Mouse (Mus musculus): ENCODE data around the gene Stim2. TPM values are rescaled to one million over a fixed set of nuclear protein-coding genes. Genes with fewer than 3 reads are reported as not detected.

The Stim2 gene
- polyA plus RNA-seq, 1 experiment from 2014 or later: 13.6 TPM

DNA sequence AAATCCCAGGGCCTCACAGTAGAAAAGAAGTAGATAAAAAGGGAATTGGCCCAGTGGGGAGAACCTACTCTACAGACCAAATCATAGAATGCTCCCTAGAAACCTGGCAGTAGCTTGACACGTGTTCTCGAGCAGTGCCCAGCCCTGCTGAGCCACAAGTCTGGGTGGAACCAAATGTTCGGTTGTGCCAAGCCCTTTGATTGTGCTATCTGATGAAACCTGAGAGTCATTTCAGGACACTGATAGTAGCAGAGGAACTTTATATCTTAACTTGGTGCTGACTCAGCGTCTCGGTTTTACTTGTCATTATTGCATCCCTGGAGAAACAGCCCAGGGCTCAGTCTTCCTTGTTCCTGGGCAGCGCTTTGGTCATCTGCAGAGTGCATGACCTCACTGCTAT lies 61.7 kb downstream of the Stim2 start:
- 94% methylated on average over 6 of the region's 6 CpGs for WGBS

DNA sequence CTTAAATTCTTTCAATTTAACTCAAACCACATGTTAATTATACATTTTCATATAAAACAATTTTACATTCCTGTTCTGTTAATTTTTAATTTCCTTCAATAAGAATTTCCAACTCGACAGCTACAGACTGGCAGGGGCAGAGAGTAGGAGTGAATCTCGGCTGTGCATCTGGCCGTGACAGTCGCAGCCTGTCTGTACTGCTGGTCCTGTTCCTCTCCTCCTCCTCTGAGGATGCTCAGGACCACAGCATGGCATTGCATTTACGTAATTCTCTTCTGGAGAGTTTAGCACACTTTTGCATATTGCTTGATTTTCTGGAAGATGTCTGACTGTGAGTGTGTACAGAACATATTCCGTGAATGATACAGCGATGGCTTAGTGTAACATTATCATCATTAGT lies 63.8 kb downstream of the Stim2 start:
- Histone ChIP-seq H3K27me3 (ENCODE audit: poor library complexity, severe bottlenecking) (no peaks in the 10 kb centered on the region), H3K9me3 (no peaks in the 10 kb centered on the region), H3K27ac (no peak overlapping the region), H3K4me1 (no peaks in the 10 kb centered on the region), H3K36me3 (replicated peaks) (peaks cover 8% of the 10 kb centered on the region; the same call in 1 of the 2 replicates), H3K4me3 (no peak overlapping the region)
- 92% methylated on average over 7 of the region's 7 CpGs for WGBS
- DNase-seq (ENCODE audit: extremely low spot score, low spot score): no peak

More for the DNA sequence above, 61.7 kb downstream of the Stim2 start:
- no peaks in the 10 kb centered on the region for H3K9me3 ChIP-seq
- H3K27ac ChIP-seq: no peak overlapping the region
- no peaks in the 10 kb centered on the region for H3K4me1 ChIP-seq
- no peaks in the 10 kb centered on the region for H3K27me3 ChIP-seq (ENCODE audit: poor library complexity, severe bottlenecking)
- no peak for DNase-seq (ENCODE audit: extremely low spot score, low spot score)
- no peak overlapping the region for H3K4me3 ChIP-seq
- H3K36me3 ChIP-seq (replicated peaks): peaks cover 9% of the 10 kb centered on the region

DNA sequence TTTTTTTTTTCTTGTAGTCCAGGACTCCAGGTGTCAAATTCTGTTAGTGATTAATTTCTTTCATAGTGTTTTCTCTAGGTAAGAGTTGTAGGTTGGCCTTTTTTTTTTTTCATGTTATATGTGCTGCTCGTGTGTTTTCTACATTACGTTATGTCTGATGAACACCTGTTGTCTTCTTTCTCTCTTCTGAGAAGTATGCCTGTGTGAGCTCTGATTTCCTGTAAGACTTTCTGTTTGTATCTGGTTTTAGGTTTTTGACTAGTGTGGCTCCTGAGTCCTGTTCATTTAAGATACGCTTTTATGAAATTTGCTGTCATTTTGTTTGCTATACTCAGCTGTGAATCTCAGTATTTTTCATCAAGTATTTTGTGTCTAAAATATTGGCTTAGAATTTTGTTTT lies 69.3 kb downstream of the Stim2 start:
- no peaks in the 10 kb centered on the region for H3K9me3 ChIP-seq
- H3K27me3 ChIP-seq (ENCODE audit: poor library complexity, severe bottlenecking): no peaks in the 10 kb centered on the region
- no peaks in the 10 kb centered on the region for H3K4me1 ChIP-seq
- no peak for DNase-seq (ENCODE audit: extremely low spot score, low spot score)
- no peak overlapping the region for H3K27ac ChIP-seq
- no peaks in the 10 kb centered on the region for H3K36me3 ChIP-seq (replicated peaks)
- 95% methylated on average over 3 of the region's 3 CpGs for WGBS
- H3K4me3 ChIP-seq: no peak overlapping the region

DNA sequence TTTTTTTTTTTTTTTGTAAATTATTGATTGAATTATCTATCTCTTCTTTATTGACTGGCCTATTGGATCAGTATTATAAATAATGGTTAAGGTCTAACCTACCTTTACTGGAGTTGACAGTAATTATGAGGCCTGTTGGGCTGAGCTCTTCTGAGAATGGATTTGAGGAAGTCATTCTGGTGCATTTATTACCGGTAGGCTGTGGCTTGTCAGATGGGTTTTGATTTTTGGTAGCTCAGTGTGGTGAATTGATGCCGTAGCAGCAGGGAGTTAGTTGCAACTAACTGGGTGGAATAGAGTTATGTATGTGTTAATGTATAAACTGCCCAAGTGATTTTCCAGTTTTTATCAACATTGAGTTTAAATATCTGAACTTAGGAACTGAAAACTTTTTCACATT lies 72.2 kb downstream of the Stim2 start:
- H3K9me3 ChIP-seq: no peaks in the 10 kb centered on the region

DNA sequence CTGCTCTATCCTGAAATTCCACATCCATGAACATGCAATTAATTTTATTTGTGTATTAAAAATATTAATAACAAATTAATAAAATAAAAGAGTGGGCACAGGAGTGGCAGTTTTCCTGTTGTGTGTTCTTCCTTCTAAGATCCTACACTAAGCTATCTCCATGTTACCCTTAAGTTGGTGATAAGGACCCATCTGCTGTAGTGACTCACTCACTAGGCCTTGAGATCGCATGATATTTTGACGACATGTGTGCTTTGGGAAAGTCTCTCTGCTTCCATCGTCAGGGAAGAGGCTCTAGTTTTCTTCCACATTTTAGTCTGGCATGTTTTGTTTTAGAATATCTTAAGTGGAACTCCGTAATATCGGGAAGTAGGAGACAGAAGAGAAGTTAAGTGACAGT lies 73.0 kb downstream of the Stim2 start:
- WGBS: 91% methylated on average over 5 of the region's 5 CpGs

More for the DNA sequence above, 72.2 kb downstream of the Stim2 start:
- 90% methylated on average over 2 of the region's 2 CpGs for WGBS
- H3K27ac ChIP-seq: no peak overlapping the region
- 0 out of 2 replicates have a peak, but pooled peaks cover 2% of the 10 kb centered on the region for H3K36me3 ChIP-seq (replicated peaks)
- no peaks in the 10 kb centered on the region for H3K27me3 ChIP-seq (ENCODE audit: poor library complexity, severe bottlenecking)
- H3K4me3 ChIP-seq: no peak overlapping the region
- DNase-seq (ENCODE audit: extremely low spot score, low spot score): no peak
- H3K4me1 ChIP-seq: peaks cover 7% of the 10 kb centered on the region

DNA sequence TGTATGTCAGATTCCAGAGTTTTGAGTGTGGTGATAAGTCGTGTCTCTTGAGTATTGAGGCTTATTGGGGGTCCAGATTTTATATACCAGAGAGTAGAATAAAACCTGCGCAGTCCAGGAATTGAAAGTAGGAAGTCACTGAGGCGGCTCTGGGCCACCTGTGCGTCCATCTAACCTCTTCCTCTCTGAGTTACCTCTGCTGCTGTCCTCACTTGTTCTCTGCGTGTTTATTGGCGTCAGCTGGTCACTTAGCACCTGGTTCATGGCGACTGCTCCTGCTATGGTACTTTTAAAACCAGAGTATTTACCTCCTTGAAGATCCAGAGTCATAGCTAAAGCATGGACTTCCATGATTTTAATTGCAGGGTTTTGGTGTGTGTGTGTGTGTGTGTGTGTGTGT lies 73.4 kb downstream of the Stim2 start:
- peaks cover 7% of the 10 kb centered on the region for H3K4me1 ChIP-seq
- WGBS: 92% methylated on average over 7 of the region's 7 CpGs
- no peak overlapping the region for H3K4me3 ChIP-seq
- no peak overlapping the region for H3K27ac ChIP-seq
- H3K9me3 ChIP-seq: no peaks in the 10 kb centered on the region
- no peak for DNase-seq (ENCODE audit: extremely low spot score, low spot score)
- no peaks in the 10 kb centered on the region for H3K27me3 ChIP-seq (ENCODE audit: poor library complexity, severe bottlenecking)
- H3K36me3 ChIP-seq (replicated peaks): 0 out of 2 replicates have a peak, but pooled peaks cover 2% of the 10 kb centered on the region

More for the DNA sequence above, 73.0 kb downstream of the Stim2 start:
- Histone ChIP-seq H3K4me3 (no peak overlapping the region), H3K9me3 (no peaks in the 10 kb centered on the region), H3K27me3 (ENCODE audit: poor library complexity, severe bottlenecking) (no peaks in the 10 kb centered on the region), H3K36me3 (replicated peaks) (0 out of 2 replicates have a peak, but pooled peaks cover 2% of the 10 kb centered on the region), H3K27ac (no peak overlapping the region), H3K4me1 (peaks cover 7% of the 10 kb centered on the region)
- no peak for DNase-seq (ENCODE audit: extremely low spot score, low spot score)

DNA sequence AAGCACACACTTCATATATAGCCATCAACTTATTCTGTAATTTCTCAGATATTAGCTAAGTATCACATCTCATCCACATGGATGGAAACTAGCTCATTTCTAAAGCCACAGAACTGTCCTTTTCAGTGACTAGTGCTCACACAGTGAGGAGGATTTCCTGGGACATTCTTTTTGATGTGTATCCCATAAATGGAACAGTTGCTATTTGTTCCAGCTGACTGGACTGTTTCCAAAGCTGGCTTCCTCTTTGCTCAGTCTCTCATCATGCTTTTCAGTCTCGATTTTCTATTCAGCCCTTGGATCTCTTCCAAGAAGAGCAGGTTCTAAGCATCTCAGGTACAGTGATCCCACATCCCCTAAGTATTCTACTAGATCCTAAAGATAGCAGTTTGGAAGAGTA lies 75.0 kb downstream of the Stim2 start:
- no peak overlapping the region for H3K4me3 ChIP-seq
- H3K27ac ChIP-seq: no peak overlapping the region
- DNase-seq (ENCODE audit: extremely low spot score, low spot score): no peak
- no peaks in the 10 kb centered on the region for H3K9me3 ChIP-seq
- peaks cover 7% of the 10 kb centered on the region for H3K4me1 ChIP-seq
- no peaks in the 10 kb centered on the region for H3K27me3 ChIP-seq (ENCODE audit: poor library complexity, severe bottlenecking)
- 0 out of 2 replicates have a peak, but pooled peaks cover 2% of the 10 kb centered on the region for H3K36me3 ChIP-seq (replicated peaks)
- WGBS: 56% methylated on average over 1 of the region's 1 CpGs

DNA sequence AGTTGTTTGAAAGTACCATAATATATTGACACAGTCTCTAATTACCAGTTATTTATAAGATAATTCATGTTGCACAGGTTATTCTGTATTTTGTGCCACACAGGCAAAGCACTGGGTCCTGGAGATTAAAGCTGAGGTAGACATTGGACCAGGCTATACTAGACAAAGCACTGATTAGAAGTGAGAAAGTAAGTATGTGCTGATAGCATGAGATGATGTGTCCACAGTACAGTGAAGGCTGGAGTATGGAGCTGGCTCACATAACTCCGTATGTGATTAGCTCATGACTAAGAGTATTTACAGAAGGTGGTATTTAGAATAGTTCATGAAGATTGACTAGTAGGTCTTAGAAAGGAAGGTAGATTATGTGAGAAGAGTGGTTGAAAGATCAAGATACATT lies 81.7 kb downstream of the Stim2 start:
- WGBS: 98% methylated on average over 1 of the region's 1 CpGs
- Histone ChIP-seq H3K4me1 (peaks cover 7% of the 10 kb centered on the region; the same call in 1 of the 2 replicates), H3K4me3 (no peak overlapping the region), H3K9me3 (no peaks in the 10 kb centered on the region), H3K27me3 (ENCODE audit: poor library complexity, severe bottlenecking) (no peaks in the 10 kb centered on the region), H3K27ac (no peak overlapping the region), H3K36me3 (replicated peaks) (peaks cover 2% of the 10 kb centered on the region; the same call in 1 of the 2 replicates)
- no peak for DNase-seq (ENCODE audit: extremely low spot score, low spot score)

DNA sequence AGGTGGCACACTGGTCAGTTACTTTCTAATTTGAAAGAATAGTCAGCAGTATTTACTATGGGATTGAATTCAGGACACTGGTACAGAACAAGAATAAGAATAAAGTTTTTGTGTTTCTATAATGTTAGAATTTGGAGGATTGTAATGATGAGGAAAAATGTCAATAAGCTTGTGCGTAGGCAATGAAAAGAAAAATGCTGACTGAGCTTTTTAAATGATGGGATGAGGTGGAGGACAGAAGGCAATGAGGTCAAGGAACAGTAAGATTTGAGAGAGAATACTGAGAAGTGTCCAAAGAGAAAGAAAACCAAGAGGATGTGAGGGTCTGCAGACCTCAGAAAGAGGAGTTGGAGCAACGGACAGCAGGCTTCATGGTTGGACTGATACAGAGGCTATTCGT lies 89.6 kb downstream of the Stim2 start:
- Histone ChIP-seq H3K4me1 (peaks cover 7% of the 10 kb centered on the region; the same call in 1 of the 2 replicates), H3K9me3 (no peaks in the 10 kb centered on the region), H3K36me3 (replicated peaks) (no peaks in the 10 kb centered on the region), H3K27ac (no peak overlapping the region), H3K27me3 (ENCODE audit: poor library complexity, severe bottlenecking) (no peaks in the 10 kb centered on the region), H3K4me3 (no peak overlapping the region)
- DNase-seq (ENCODE audit: extremely low spot score, low spot score): no peak
- WGBS: 93% methylated on average over 3 of the region's 3 CpGs

DNA sequence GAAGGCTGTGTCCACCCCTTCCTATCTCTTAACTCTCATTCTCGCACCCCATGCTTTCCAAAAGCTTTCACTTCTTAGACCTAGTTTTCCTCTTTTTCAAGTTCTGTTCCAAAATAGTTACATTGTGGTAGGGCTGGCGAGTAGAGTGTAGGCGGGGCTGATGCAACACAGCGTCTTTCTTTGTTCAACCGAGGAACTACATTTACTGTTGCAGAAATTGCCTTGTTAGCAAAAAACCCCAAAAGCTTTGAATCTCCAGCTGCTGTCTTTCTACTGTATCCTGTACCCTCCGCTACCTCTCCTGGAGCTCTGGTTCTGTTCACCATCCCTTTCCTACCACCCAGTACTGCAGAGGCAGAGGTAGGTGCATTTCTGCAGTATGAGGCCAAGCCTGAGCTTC lies 99.9 kb downstream of the Stim2 start:
- no peak overlapping the region for H3K27ac ChIP-seq
- no peaks in the 10 kb centered on the region for H3K9me3 ChIP-seq
- no peak overlapping the region for H3K4me3 ChIP-seq
- 87% methylated on average over 6 of the region's 6 CpGs for WGBS
- peaks cover 12% of the 10 kb centered on the region for H3K4me1 ChIP-seq
- H3K27me3 ChIP-seq (ENCODE audit: poor library complexity, severe bottlenecking): no peaks in the 10 kb centered on the region
- no peak for DNase-seq (ENCODE audit: extremely low spot score, low spot score)
- peaks cover 4% of the 10 kb centered on the region; the same call in 1 of the 2 replicates for H3K36me3 ChIP-seq (replicated peaks)

DNA sequence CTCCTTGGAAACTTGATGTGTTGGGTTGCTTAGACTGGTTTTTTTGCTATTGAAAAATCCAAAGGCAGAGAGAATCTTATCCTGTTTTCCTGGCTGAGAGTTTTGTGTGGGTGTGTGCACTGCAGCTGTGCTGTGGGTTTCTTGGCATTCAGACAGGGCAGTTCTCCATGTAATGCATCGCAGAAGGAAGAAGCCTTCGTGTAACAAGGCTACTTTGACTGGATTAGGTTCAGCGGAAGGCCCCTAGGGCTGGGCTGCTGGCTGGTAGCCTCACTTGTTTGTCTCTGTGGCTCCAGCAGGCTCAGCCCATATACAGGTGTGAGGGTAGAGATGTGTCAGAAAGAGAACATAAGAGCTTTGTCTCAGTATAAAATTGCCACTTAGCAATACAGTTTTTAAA lies 102.6 kb downstream of the Stim2 start:
- H3K27ac ChIP-seq: no peak overlapping the region

DNA sequence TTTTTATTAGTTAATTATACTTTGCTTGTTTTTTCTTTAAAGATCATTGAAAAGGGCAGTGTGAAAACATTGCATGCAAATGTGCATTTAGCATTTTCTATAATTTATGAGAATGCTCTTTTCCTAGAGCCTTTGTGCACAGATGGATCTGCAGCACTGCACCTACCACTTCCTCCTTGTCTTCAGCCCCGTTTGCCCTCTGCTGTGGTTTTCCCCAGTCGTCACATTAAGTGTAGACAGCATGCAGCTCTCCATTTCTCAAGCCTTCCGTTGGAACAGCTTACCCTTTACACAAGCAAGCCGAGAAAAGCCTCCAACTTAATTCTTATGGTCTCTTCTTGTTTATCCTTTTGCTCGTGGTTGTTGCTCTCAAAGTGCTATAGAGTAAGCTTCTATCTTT lies 103.0 kb downstream of the Stim2 start:
- no peaks in the 10 kb centered on the region for H3K9me3 ChIP-seq
- H3K4me3 ChIP-seq: no peak overlapping the region
- H3K36me3 ChIP-seq (replicated peaks): peaks cover 9% of the 10 kb centered on the region
- no peak for DNase-seq (ENCODE audit: extremely low spot score, low spot score)
- no peaks in the 10 kb centered on the region for H3K27me3 ChIP-seq (ENCODE audit: poor library complexity, severe bottlenecking)
- peaks cover 12% of the 10 kb centered on the region for H3K4me1 ChIP-seq
- WGBS: 82% methylated on average over 5 of the region's 5 CpGs
- no peak overlapping the region for H3K27ac ChIP-seq

More for the DNA sequence above, 102.6 kb downstream of the Stim2 start:
- 66% methylated on average over 3 of the region's 3 CpGs for whole genome bisulfite sequencing
- no peaks in the 10 kb centered on the region for H3K27me3 ChIP-seq (ENCODE audit: poor library complexity, severe bottlenecking)
- peaks cover 12% of the 10 kb centered on the region for H3K4me1 ChIP-seq
- no peak for DNase-seq (ENCODE audit: extremely low spot score, low spot score)
- H3K36me3 ChIP-seq (replicated peaks): peaks cover 9% of the 10 kb centered on the region
- no peaks in the 10 kb centered on the region for H3K9me3 ChIP-seq
- H3K4me3 ChIP-seq: no peak overlapping the region

DNA sequence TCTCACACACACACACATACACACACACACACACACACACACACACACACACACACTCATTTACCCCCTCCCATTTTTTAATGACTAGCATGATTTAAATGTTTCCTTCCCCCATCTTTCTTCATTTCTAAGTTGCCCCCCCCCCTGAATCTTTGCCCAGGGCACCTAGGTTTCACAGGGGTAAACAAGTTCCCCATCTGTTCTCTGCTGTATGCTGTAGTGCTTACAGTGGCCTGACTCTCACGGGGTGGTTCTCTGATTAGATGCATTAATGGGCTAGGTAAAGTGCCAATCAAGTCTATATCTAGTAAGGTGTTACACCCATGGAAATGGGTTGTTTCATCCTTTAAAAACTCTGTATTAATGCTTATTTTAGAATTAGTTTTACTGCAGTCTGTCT lies 103.7 kb downstream of the Stim2 start:
- WGBS: 76% methylated on average over 1 of the region's 1 CpGs
- DNase-seq (ENCODE audit: extremely low spot score, low spot score): no peak
- Histone ChIP-seq H3K36me3 (replicated peaks) (peaks cover 9% of the 10 kb centered on the region), H3K27me3 (ENCODE audit: poor library complexity, severe bottlenecking) (no peaks in the 10 kb centered on the region), H3K27ac (no peak overlapping the region), H3K4me3 (no peak overlapping the region), H3K9me3 (no peaks in the 10 kb centered on the region), H3K4me1 (peaks cover 13% of the 10 kb centered on the region)

DNA sequence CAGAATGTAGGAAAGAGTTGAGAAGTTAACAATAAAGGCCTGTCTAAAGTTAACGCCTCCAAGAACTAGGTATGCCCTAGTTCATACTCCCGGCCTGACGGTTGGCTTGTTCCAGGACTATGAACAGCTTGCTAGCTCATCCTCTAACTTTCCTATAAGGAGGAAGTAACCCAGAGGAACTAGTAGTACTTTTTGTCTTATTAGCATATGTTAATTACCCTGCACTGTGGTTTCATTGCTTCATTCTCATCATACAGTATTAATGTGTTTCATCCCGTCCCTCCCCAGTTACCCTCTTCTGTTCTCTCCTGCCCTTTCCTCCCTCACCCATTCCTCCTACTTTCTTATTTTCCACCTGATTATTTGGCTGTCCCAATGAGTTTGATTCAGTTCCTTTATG lies 108.4 kb downstream of the Stim2 start:
- H3K4me1 ChIP-seq: peaks cover 4% of the 10 kb centered on the region; the same call in 1 of the 2 replicates
- no peaks in the 10 kb centered on the region for H3K9me3 ChIP-seq
- no peak overlapping the region for H3K4me3 ChIP-seq
- 95% methylated on average over 4 of the region's 4 CpGs for WGBS
- no peak overlapping the region for H3K27ac ChIP-seq
- no peaks in the 10 kb centered on the region for H3K27me3 ChIP-seq (ENCODE audit: poor library complexity, severe bottlenecking)
- no peak for DNase-seq (ENCODE audit: extremely low spot score, low spot score)
- peaks cover 11% of the 10 kb centered on the region for H3K36me3 ChIP-seq (replicated peaks)

All from forebrain, embryonic 10.5 days (tissue).